Mouse (Mus musculus): ENCODE measurements around the gene Tas1r2. TPM values are rescaled to one million over a fixed set of nuclear protein-coding genes. Genes with fewer than 3 reads are reported as not detected.

Tas1r2 gene
- polyA plus RNA-seq, 1 experiment from 2014 or later: not detected

GRCm38 (mm10) chr4:139650907-139651306, 2.4 kb upstream of the Tas1r2 start:
- WGBS: 67% methylated on average over 11 of the region's 11 CpGs
- peaks cover 8% of the 10 kb centered on the region for H3K36me3 ChIP-seq (ENCODE audit: control insufficient read depth, insufficient read depth, low read length)
- no peaks in the 10 kb centered on the region for H3K9me3 ChIP-seq (ENCODE audit: control insufficient read depth, low read length)
- no peak overlapping the region for H3K4me3 ChIP-seq (ENCODE audit: control insufficient read depth in 1 of 2, insufficient read depth in 1 of 2, low read depth in 1 of 2, low read length in 2 of 2)
- H3K4me2 ChIP-seq (ENCODE audit: low read length): no peak overlapping the region
- no peaks in the 10 kb centered on the region for H3K4me1 ChIP-seq (ENCODE audit: control insufficient read depth in 2 of 2, insufficient read depth in 2 of 2, low read length in 2 of 2)
- no peak overlapping the region for H3K9ac ChIP-seq (ENCODE audit: low read length)
- no peaks in the 10 kb centered on the region for H3K27me3 ChIP-seq (ENCODE audit: control insufficient read depth, insufficient read depth, low read length)
- ATAC-seq (ENCODE audit: insufficient number of reproducible peaks, insufficient read depth, low FRiP score, low read depth): no peak
- no peak overlapping the region for H3K27ac ChIP-seq (replicated peaks in 1 of 2; ENCODE audit: control insufficient read depth in 1 of 2, insufficient read depth in 1 of 2, low read depth in 2 of 2, low read length in 2 of 2)

GRCm38 (mm10) chr4:139661897-139662296, 8.6 kb downstream of the Tas1r2 start:
- Histone ChIP-seq H3K4me1 (ENCODE audit: control insufficient read depth in 2 of 2, insufficient read depth in 2 of 2, low read length in 2 of 2) (no peaks in the 10 kb centered on the region), H3K36me3 (ENCODE audit: control insufficient read depth, insufficient read depth, low read length) (no peaks in the 10 kb centered on the region), H3K9ac (ENCODE audit: low read length) (no peak overlapping the region), H3K9me3 (ENCODE audit: control insufficient read depth, low read length) (peaks cover 3% of the 10 kb centered on the region; the same call in 1 of the 2 replicates), H3K27ac (replicated peaks in 1 of 2; ENCODE audit: control insufficient read depth in 1 of 2, insufficient read depth in 1 of 2, low read depth in 2 of 2, low read length in 2 of 2) (no peak overlapping the region), H3K4me3 (ENCODE audit: control insufficient read depth in 1 of 2, insufficient read depth in 1 of 2, low read depth in 1 of 2, low read length in 2 of 2) (no peak overlapping the region), H3K27me3 (ENCODE audit: control insufficient read depth, insufficient read depth, low read length) (no peaks in the 10 kb centered on the region), H3K4me2 (ENCODE audit: low read length) (no peak overlapping the region)
- no peak for ATAC-seq (ENCODE audit: insufficient number of reproducible peaks, insufficient read depth, low FRiP score, low read depth)
- WGBS: 82% methylated on average over 14 of the region's 14 CpGs

- Histone ChIP-seq H3K4me3 (ENCODE audit: control insufficient read depth in 1 of 2, insufficient read depth in 1 of 2, low read depth in 1 of 2, low read length in 2 of 2) (no peak overlapping the region), H3K9ac (ENCODE audit: low read length) (no peak overlapping the region), H3K9me3 (ENCODE audit: control insufficient read depth, low read length) (no peaks in the 10 kb centered on the region), H3K4me1 (ENCODE audit: control insufficient read depth in 2 of 2, insufficient read depth in 2 of 2, low read length in 2 of 2) (no peaks in the 10 kb centered on the region), H3K27ac (replicated peaks in 1 of 2; ENCODE audit: control insufficient read depth in 1 of 2, insufficient read depth in 1 of 2, low read depth in 2 of 2, low read length in 2 of 2) (no peak overlapping the region), H3K4me2 (ENCODE audit: low read length) (no peak overlapping the region), H3K27me3 (ENCODE audit: control insufficient read depth, insufficient read depth, low read length) (no peaks in the 10 kb centered on the region), H3K36me3 (ENCODE audit: control insufficient read depth, insufficient read depth, low read length) (no peaks in the 10 kb centered on the region)
- no peak for ATAC-seq (ENCODE audit: insufficient number of reproducible peaks, insufficient read depth, low FRiP score, low read depth)
- 58% methylated on average over 6 of the region's 6 CpGs for WGBS
Measured at GRCm38 (mm10) chr4:139667632-139668031, 14.3 kb downstream of the Tas1r2 start.

- H3K36me3 ChIP-seq (ENCODE audit: control insufficient read depth, insufficient read depth, low read length): no peaks in the 10 kb centered on the region
- H3K9me3 ChIP-seq (ENCODE audit: control insufficient read depth, low read length): no peaks in the 10 kb centered on the region
- H3K27me3 ChIP-seq (ENCODE audit: control insufficient read depth, insufficient read depth, low read length): no peaks in the 10 kb centered on the region
- H3K4me3 ChIP-seq (ENCODE audit: control insufficient read depth in 1 of 2, insufficient read depth in 1 of 2, low read depth in 1 of 2, low read length in 2 of 2): no peak overlapping the region
- no peak overlapping the region for H3K9ac ChIP-seq (ENCODE audit: low read length)
- no peak for ATAC-seq (ENCODE audit: insufficient number of reproducible peaks, insufficient read depth, low FRiP score, low read depth)
- H3K4me2 ChIP-seq (ENCODE audit: low read length): no peak overlapping the region
- no peaks in the 10 kb centered on the region for H3K4me1 ChIP-seq (ENCODE audit: control insufficient read depth in 2 of 2, insufficient read depth in 2 of 2, low read length in 2 of 2)
- H3K27ac ChIP-seq (replicated peaks in 1 of 2; ENCODE audit: control insufficient read depth in 1 of 2, insufficient read depth in 1 of 2, low read depth in 2 of 2, low read length in 2 of 2): no peak overlapping the region
- WGBS: 8% methylated on average over 6 of the region's 6 CpGs
Measured at GRCm38 (mm10) chr4:139669847-139670246, 16.5 kb downstream of the Tas1r2 start.

GRCm38 (mm10) chr4:139675696-139676095, 22.4 kb downstream of the Tas1r2 start:
- Histone ChIP-seq H3K27me3 (ENCODE audit: control insufficient read depth, insufficient read depth, low read length) (peaks cover 4% of the 10 kb centered on the region; the same call in 1 of the 2 replicates), H3K4me2 (ENCODE audit: low read length) (no peak overlapping the region), H3K9ac (ENCODE audit: low read length) (no peak overlapping the region), H3K36me3 (ENCODE audit: control insufficient read depth, insufficient read depth, low read length) (no peaks in the 10 kb centered on the region), H3K9me3 (ENCODE audit: control insufficient read depth, low read length) (peaks cover 8% of the 10 kb centered on the region; the same call in 1 of the 2 replicates), H3K4me1 (ENCODE audit: control insufficient read depth in 2 of 2, insufficient read depth in 2 of 2, low read length in 2 of 2) (no peaks in the 10 kb centered on the region), H3K27ac (replicated peaks in 1 of 2; ENCODE audit: control insufficient read depth in 1 of 2, insufficient read depth in 1 of 2, low read depth in 2 of 2, low read length in 2 of 2) (no peak overlapping the region), H3K4me3 (ENCODE audit: control insufficient read depth in 1 of 2, insufficient read depth in 1 of 2, low read depth in 1 of 2, low read length in 2 of 2) (no peak overlapping the region)
- no peak for ATAC-seq (ENCODE audit: insufficient number of reproducible peaks, insufficient read depth, low FRiP score, low read depth)
- WGBS: 41% methylated on average over 9 of the region's 9 CpGs

- no peaks in the 10 kb centered on the region for H3K4me1 ChIP-seq (ENCODE audit: control insufficient read depth in 2 of 2, insufficient read depth in 2 of 2, low read length in 2 of 2)
- peaks cover 4% of the 10 kb centered on the region; the same call in 1 of the 2 replicates for H3K27me3 ChIP-seq (ENCODE audit: control insufficient read depth, insufficient read depth, low read length)
- H3K36me3 ChIP-seq (ENCODE audit: control insufficient read depth, insufficient read depth, low read length): no peaks in the 10 kb centered on the region
- WGBS: 67% methylated on average over 22 of the region's 22 CpGs
- H3K4me2 ChIP-seq (ENCODE audit: low read length): no peak overlapping the region
- no peak overlapping the region for H3K4me3 ChIP-seq (ENCODE audit: control insufficient read depth in 1 of 2, insufficient read depth in 1 of 2, low read depth in 1 of 2, low read length in 2 of 2)
- peaks cover 17% of the 10 kb centered on the region; the same call in 1 of the 2 replicates for H3K9me3 ChIP-seq (ENCODE audit: control insufficient read depth, low read length)
- no peak for ATAC-seq (ENCODE audit: insufficient number of reproducible peaks, insufficient read depth, low FRiP score, low read depth)
- H3K27ac ChIP-seq (replicated peaks in 1 of 2; ENCODE audit: control insufficient read depth in 1 of 2, insufficient read depth in 1 of 2, low read depth in 2 of 2, low read length in 2 of 2): no peak overlapping the region
- H3K9ac ChIP-seq (ENCODE audit: low read length): no peak overlapping the region
Measured at GRCm38 (mm10) chr4:139683728-139684638, 30.6 kb downstream of the Tas1r2 start.

- ATAC-seq (ENCODE audit: insufficient number of reproducible peaks, insufficient read depth, low FRiP score, low read depth): no peak
- H3K4me1 ChIP-seq (ENCODE audit: control insufficient read depth in 2 of 2, insufficient read depth in 2 of 2, low read length in 2 of 2): no peaks in the 10 kb centered on the region
- no peaks in the 10 kb centered on the region for H3K36me3 ChIP-seq (ENCODE audit: control insufficient read depth, insufficient read depth, low read length)
- WGBS: 16% methylated on average over 3 of the region's 3 CpGs
- 0 out of 2 replicates have a peak, but pooled peaks cover 11% of the 10 kb centered on the region for H3K9me3 ChIP-seq (ENCODE audit: control insufficient read depth, low read length)
- H3K9ac ChIP-seq (ENCODE audit: low read length): no peak overlapping the region
- H3K27ac ChIP-seq (replicated peaks in 1 of 2; ENCODE audit: control insufficient read depth in 1 of 2, insufficient read depth in 1 of 2, low read depth in 2 of 2, low read length in 2 of 2): no peak overlapping the region
- no peak overlapping the region for H3K4me3 ChIP-seq (ENCODE audit: control insufficient read depth in 1 of 2, insufficient read depth in 1 of 2, low read depth in 1 of 2, low read length in 2 of 2)
- H3K4me2 ChIP-seq (ENCODE audit: low read length): no peak overlapping the region
- peaks cover 4% of the 10 kb centered on the region; the same call in 1 of the 2 replicates for H3K27me3 ChIP-seq (ENCODE audit: control insufficient read depth, insufficient read depth, low read length)
Measured at GRCm38 (mm10) chr4:139684639-139685017, 31.3 kb downstream of the Tas1r2 start.

Data from heart, embryonic 14.5 days (tissue).